Mouse (Mus musculus) midbrain, embryonic 12.5 days (tissue): Measurements from ENCODE around the gene Slc25a3. TPM values are rescaled to one million over a fixed set of nuclear protein-coding genes. Genes with fewer than 3 reads are reported as not detected.

Source experiments
- ATAC-seq: fragments of 200-750 bp; cut with Nextera tagmentation; 2 replicates; pipeline ENCODE4 v1.8.0; 2017; ENCODE audit warnings: low read depth, moderate TSS enrichment, moderate library complexity; ENCODE audit not compliant: low FRiP score
- H3K27ac ChIP-seq: fragments of 300-500 bp; sonication (generic); replicated peaks from 2 replicates; pipeline ENCODE4 v1.5.1; 2016; ENCODE audit warnings: mild to moderate bottlenecking
- H3K27me3 ChIP-seq: fragments of 300-500 bp; sonication (generic); 2 replicates; pipeline ENCODE4 v1.6.1; 2016; ENCODE audit warnings: mild to moderate bottlenecking
- H3K36me3 ChIP-seq: fragments of 300-500 bp; sonication (generic); 2 replicates; pipeline ENCODE4 v1.6.1; 2016
- H3K4me1 ChIP-seq: fragments of 300-500 bp; sonication (generic); 2 replicates; pipeline ENCODE4 v1.6.1; 2016
- H3K4me2 ChIP-seq: fragments of 300-500 bp; sonication (generic); replicated peaks from 2 replicates; pipeline ENCODE4 v1.6.1; 2016; ENCODE audit warnings: mild to moderate bottlenecking, moderate library complexity
- H3K4me3 ChIP-seq: fragments of 300-500 bp; sonication (generic); 2 replicates; pipeline ENCODE4 v1.5.1; 2016; ENCODE audit warnings: mild to moderate bottlenecking
- H3K9ac ChIP-seq: fragments of 300-500 bp; sonication (generic); replicated peaks from 2 replicates; pipeline ENCODE4 v1.6.1; 2016; ENCODE audit warnings: mild to moderate bottlenecking, moderate library complexity
- H3K9me3 ChIP-seq: fragments of 300-500 bp; sonication (generic); 2 replicates; pipeline ENCODE4 v1.6.1; 2016; ENCODE audit warnings: mild to moderate bottlenecking
- WGBS: fragments of 180-500 bp; shearing (Covaris S2); methylation state at CpG from one replicate; pipeline ENCODE4 v1.1.7; 2016; 5-methylcytosine and 5-hydroxymethylcytosine counted together
- polyA plus RNA-seq: library from polyadenylated mRNA; unstranded; fragments of >200 nt; fragmentation: Nextera tagmentation; extraction: Ambion mirVana; gene quantifications from 2 replicates; pipeline ENCODE4 v1.2.1, GENCODE M21; 2016

The Slc25a3 gene
- 369 and 374 TPM in 2 replicates for polyA plus RNA-seq

DNA sequence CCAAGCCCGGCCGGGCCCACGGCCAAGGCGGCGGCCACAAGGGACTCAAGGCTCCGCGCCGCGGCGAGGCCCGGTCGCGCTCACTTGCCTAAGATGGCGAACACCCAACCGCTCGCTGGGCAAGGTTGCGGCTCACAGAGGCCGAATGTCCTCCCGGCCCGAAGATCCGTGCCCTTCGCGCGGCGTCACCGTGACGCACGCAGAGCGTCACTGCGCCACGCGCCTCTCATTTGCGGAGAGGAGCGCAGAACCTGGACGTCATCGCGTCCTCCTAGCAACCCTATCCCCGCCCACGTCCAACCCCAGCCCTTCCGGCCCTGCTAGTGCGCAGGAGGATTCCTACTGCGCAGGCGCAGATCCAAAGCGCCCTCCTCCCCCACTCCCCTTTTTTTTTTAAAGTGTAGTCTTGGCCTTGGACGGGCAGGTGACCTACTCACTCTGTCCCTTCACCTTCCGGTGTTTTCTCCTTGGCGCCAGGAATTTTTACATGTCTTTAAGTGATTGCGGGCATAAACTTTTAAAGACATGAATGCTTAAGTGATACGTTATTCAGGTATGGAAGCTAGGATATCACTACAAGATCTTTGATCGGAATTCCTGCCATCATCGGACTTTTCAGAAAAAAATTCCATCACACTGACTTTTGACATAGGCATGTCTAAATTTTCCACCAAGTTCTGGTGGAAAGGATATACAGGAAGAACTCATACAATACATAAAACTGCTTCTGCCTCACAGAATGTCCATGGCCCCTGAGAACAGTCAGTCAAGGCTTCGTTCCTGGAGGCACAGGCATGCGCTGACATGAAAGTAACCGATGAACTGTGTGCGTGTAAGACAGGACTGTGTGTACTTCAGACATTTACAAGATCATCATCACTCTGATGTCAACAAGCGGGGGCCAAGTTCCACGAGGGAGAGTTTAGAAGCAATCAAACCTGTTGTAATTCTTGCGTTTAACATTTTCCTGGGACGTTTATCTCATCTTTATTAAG is at the start of gene Slc25a3:
Slc25a3 (minus strand) TSS at position 232 of the 995 bp plus-strand sequence.
- peak within 1 kb of the TSS; percentile 100 for H3K4me3 ChIP-seq
- peaks cover 25% of the 10 kb centered on the region for H3K36me3 ChIP-seq
- 14% methylated on average over 59 of the region's 59 CpGs for WGBS
- H3K27ac ChIP-seq: peak within 1 kb of the TSS; percentile 88
- H3K9me3 ChIP-seq: no peaks in the 10 kb centered on the region
- ATAC-seq: peak; percentile 100
- H3K4me1 ChIP-seq: peaks cover 19% of the 10 kb centered on the region
- H3K9ac ChIP-seq: peak within 1 kb of the TSS; percentile 97
- H3K27me3 ChIP-seq: no peaks in the 10 kb centered on the region
- H3K4me2 ChIP-seq: peak within 1 kb of the TSS; percentile 80

DNA sequence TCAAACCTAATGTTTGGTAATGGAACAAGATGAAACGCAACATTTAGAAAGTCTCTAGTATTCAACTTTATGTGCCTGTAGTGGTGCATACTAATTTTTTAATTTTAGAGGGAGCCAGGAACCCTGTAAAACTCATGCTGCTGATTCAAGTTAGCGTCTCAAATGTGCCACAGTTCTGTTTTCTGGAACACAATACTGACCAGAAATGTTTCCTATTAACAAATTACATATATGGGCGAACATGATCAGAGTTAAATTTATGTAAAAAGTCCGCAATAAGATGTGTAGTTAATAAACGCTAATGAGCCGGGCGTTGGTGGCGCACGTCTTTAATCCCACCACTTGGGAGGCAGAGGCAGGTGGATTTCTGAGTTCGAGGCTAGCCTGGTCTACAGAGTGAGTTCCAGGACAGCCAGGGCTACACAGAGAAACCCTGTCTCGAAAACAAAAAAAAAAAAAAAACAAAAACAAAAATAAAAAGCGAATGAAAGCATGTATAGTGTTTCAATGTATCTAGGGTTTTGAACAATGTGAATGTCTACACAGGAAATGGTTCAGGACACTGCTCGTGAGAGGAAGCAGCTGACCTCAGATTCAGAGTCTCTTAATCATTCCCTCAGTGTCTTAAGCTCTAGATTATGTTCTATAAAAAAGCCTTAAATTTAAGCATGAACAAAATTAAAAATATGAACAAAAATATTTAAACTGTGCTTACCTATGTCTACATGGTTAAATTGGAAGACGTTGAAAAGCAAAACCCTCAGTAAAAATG is 48.7 kb upstream of the Slc25a3 start:
- ATAC-seq: no peak
- peak overlapping the region; percentile 99 for H3K4me3 ChIP-seq
- H3K36me3 ChIP-seq: no peaks in the 10 kb centered on the region
- WGBS: 90% methylated on average over 14 of the region's 14 CpGs
- peak overlapping the region; percentile 100 for H3K27ac ChIP-seq
- H3K9me3 ChIP-seq: no peaks in the 10 kb centered on the region
- peak overlapping the region; percentile 100 for H3K9ac ChIP-seq
- no peaks in the 10 kb centered on the region for H3K27me3 ChIP-seq
- H3K4me1 ChIP-seq: peaks cover 25% of the 10 kb centered on the region
- H3K4me2 ChIP-seq: peak overlapping the region; percentile 66

DNA sequence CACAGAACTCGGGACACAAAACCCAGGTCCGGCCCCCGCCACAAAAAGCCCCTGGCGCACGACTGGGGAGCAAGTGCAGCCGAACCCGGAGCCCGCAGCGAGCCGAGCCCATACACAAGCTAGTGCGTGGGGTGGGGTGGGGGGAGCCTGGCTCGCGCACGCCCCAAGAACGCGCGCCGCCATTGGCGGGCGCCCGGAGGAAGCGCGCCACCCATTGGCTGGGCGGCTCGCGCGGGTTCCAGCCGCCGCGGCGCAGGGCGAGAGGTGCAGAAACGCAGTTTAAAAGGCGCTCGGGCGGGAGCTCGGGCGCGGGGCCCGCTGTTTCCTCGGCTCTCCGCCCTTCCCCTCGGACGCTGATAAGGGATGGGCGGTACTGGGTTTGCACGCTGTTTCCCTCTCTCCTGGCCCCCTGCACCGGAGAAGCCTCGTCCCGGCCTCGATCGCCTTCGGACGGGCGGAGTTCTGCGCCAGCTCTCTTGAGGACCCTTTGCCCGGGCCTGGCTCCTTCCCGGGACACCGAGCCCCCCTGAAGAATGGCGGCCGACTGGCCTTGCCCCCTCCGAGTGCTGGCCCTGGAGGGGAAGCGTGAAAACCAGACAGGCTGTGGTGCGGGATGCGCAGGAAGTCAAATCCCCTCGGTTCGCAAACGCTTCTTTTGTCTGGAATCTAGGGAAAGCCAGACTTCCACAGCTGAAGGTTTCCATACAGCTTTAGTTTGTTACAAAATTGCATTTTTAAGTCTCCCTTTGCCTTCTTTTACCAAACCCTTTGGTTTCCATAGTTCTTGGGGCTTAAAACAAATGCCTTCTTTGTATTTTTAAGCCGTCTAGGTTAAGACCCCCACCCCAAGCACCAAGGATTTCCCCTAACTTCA is 47.8 kb upstream of the Slc25a3 start:
- Histone ChIP-seq H3K36me3 (no peaks in the 10 kb centered on the region), H3K27me3 (no peaks in the 10 kb centered on the region), H3K9me3 (no peaks in the 10 kb centered on the region), H3K4me1 (peaks cover 33% of the 10 kb centered on the region), H3K4me2 (peak overlapping the region; percentile 66), H3K4me3 (peak overlapping the region; percentile 99), H3K9ac (peak overlapping the region; percentile 100), H3K27ac (peak overlapping the region; percentile 100)
- WGBS: under 1% methylated on average over 67 of the region's 68 CpGs
- ATAC-seq: peak; percentile 96

DNA sequence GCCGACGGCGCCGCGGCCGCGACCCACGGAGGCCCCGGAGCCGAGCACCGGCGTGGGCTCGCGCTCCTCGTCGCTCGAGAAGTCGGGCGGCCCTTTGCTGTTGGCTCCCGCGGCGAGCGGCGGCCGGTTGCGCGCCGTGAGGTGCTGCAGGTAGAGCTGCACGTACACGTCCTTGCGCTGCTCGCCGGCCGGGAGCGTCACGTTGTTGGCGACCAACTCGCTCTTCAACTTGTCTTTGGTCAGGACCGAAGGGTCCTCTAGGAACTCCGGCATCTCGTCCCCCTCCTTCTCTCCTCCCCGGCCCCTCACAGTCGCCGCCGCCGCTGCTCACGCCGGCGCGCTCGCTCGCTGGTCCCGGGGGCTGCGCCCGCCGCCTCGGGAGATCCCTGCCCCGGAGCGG is 47.2 kb upstream of the Slc25a3 start:
- under 1% methylated on average over 31 of the region's 59 CpGs for WGBS
- no peaks in the 10 kb centered on the region for H3K27me3 ChIP-seq
- H3K4me1 ChIP-seq: peaks cover 33% of the 10 kb centered on the region
- peak overlapping the region; percentile 100 for H3K27ac ChIP-seq
- H3K9me3 ChIP-seq: no peaks in the 10 kb centered on the region
- H3K4me3 ChIP-seq: peak overlapping the region; percentile 99
- no peaks in the 10 kb centered on the region for H3K36me3 ChIP-seq
- peak overlapping the region; percentile 100 for H3K9ac ChIP-seq
- H3K4me2 ChIP-seq: peak overlapping the region; percentile 63
- ATAC-seq: peak; percentile 57

DNA sequence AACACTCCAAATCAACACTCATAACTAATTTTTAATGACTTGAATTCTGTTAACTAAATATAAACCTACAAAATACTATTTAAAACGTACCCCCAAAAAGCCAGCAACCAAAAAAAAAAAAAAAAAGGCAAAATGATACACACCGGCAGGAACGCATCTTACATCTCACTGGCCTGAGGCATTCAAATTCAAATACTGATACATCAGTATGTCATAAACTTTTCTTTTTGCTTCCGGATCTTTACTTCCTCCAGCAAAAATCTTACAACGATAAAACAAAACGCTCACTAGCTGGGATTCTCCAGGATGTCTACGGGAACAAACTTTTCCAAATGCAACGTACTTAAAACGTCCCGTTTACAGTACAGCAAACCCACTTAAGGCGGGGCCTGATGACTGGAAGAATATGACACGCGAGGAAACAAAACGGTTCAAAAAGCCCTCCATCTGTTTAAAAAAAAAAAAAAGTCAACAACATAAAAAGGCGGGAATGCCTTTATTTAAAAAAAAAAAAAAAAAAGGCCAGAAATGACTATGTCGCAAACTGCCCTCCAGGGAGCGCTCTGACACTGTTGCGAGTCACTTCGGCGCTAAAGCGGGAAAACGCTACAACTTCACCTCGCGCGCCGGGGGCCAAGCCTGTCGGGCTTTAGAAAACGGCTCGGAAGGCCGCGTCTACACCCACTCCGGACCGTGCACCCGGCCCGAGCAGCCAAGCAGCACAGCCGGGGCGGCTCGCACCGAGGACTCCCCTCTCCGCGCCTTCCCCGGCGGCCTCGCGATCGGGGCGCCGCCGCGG is 46.5 kb upstream of the Slc25a3 start:
- H3K9me3 ChIP-seq: no peaks in the 10 kb centered on the region
- ATAC-seq: peak; percentile 61
- H3K27ac ChIP-seq: peak overlapping the region; percentile 100
- under 1% methylated on average over 48 of the region's 50 CpGs for WGBS
- H3K4me3 ChIP-seq: peak overlapping the region; percentile 99
- peak overlapping the region; percentile 63 for H3K4me2 ChIP-seq
- H3K27me3 ChIP-seq: no peaks in the 10 kb centered on the region
- H3K9ac ChIP-seq: peak overlapping the region; percentile 100
- peaks cover under 1% of the 10 kb centered on the region; the same call in 1 of the 2 replicates for H3K36me3 ChIP-seq
- peaks cover 33% of the 10 kb centered on the region for H3K4me1 ChIP-seq

DNA sequence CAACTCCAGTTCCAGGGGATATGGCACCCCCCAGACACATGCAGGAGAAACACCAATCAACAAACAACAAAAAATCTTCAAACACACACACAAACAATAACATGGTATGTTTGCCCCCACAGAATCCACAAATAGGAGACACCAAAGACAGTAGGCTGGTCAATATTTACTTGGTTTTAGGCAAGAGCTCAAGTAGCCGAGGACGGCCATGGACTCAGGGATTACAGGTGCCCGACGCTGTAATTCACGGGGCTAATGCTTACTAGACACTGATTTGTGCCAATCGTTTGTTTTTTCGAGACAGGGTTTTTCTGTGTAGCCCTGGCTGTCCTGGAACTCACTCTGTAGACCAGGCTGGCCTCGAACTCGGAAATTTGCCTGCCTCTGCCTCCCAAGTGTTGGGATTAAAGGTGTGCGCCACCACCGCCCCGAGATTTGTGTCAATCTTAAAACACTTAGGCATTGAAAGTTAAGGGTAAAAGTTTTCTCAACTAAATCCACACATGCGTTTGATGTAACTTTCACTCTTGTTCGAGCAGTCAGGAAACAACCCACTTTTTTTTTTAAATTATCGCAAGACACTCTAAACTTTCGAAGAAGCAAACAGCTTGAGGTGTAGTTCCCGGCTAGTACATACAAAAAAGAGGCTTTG is 45.7 kb upstream of the Slc25a3 start:
- peaks cover 33% of the 10 kb centered on the region for H3K4me1 ChIP-seq
- no peak for ATAC-seq
- H3K9ac ChIP-seq: peak overlapping the region; percentile 60
- H3K4me2 ChIP-seq: peak overlapping the region; percentile 63
- peaks cover 6% of the 10 kb centered on the region; the same call in 1 of the 2 replicates for H3K36me3 ChIP-seq
- H3K4me3 ChIP-seq: peak overlapping the region; percentile 99
- 45% methylated on average over 17 of the region's 17 CpGs for whole genome bisulfite sequencing
- no peaks in the 10 kb centered on the region for H3K27me3 ChIP-seq
- H3K9me3 ChIP-seq: no peaks in the 10 kb centered on the region
- no peak overlapping the region for H3K27ac ChIP-seq

DNA sequence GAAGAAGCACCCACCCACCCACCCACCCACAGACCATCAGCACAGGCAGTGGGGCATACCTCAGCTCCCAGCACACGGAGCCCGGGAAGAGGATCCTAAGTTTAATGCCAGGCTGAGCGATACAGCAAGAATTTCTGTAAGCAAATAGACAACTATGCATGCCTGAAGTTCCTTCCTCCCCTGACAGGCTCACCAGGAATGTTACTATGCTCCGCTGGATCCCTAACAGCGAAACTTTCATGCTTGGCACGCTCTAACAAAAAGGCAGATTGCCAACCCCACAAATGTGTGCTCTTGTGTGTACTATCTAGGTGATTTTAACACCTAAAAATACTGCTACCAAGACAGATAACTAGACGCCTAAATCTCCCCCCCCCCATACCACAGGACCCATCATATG is 43.5 kb upstream of the Slc25a3 start:
- 69% methylated on average over 7 of the region's 7 CpGs for WGBS
- peak overlapping the region; percentile 1; the same call in 1 of the 2 replicates for H3K4me3 ChIP-seq
- H3K4me1 ChIP-seq: peaks cover 33% of the 10 kb centered on the region
- no peaks in the 10 kb centered on the region for H3K27me3 ChIP-seq
- no peaks in the 10 kb centered on the region for H3K9me3 ChIP-seq
- H3K36me3 ChIP-seq: peaks cover 25% of the 10 kb centered on the region
- no peak overlapping the region for H3K27ac ChIP-seq
- no peak overlapping the region for H3K9ac ChIP-seq
- peak overlapping the region; percentile 63 for H3K4me2 ChIP-seq
- ATAC-seq: no peak

DNA sequence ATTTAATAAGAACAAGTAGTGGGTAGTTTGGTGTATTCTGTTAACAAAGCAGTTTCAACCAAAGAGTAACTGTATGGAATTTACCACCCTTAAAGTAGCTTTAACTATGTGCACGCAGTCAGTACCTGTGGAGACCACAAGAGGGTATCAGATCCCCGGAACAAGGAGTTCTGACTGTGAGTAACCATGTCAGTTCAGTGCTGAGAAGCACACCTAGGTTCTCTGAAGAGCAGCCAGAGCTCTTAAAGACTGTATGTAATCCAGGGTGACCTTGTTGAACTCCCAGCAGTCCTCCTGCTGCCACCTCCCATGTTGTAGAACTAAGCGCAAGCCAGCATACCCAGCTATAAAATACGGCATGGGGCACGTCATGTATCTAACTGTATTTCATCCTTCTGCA is 43.0 kb upstream of the Slc25a3 start:
- no peak for ATAC-seq
- Histone ChIP-seq H3K36me3 (peaks cover 30% of the 10 kb centered on the region), H3K4me1 (peaks cover 30% of the 10 kb centered on the region)

DNA sequence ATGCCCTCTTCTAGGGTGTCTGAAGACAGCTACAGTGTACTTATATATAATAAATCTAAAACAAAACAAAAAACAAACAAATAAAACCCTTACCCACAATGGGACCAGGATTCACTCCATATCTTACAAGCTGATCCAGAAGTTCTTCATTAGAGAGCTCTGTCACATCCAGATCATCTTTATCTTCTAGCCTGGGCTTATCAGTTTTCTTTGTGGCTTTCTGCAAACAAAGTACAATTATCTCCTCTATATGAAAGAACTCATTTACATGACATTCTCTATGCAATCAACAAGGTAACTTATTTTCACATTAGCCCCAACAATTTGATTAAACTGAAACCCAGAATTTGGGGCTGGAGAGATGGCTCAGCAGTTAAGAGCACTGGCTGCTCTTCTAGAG is 42.0 kb upstream of the Slc25a3 start:
- Histone ChIP-seq H3K4me2 (no peak overlapping the region), H3K27ac (no peak overlapping the region), H3K4me1 (peaks cover 30% of the 10 kb centered on the region), H3K27me3 (no peaks in the 10 kb centered on the region), H3K36me3 (peaks cover 40% of the 10 kb centered on the region), H3K9me3 (no peaks in the 10 kb centered on the region), H3K4me3 (no peak overlapping the region), H3K9ac (no peak overlapping the region)
- no peak for ATAC-seq

More for the DNA sequence above, 43.0 kb upstream of the Slc25a3 start:
- Histone ChIP-seq H3K4me2 (peak overlapping the region; percentile 63), H3K27ac (no peak overlapping the region), H3K27me3 (no peaks in the 10 kb centered on the region), H3K9me3 (no peaks in the 10 kb centered on the region), H3K9ac (no peak overlapping the region), H3K4me3 (peak overlapping the region; percentile 1; the same call in 1 of the 2 replicates)
- WGBS: 77% methylated on average over 5 of the region's 5 CpGs

DNA sequence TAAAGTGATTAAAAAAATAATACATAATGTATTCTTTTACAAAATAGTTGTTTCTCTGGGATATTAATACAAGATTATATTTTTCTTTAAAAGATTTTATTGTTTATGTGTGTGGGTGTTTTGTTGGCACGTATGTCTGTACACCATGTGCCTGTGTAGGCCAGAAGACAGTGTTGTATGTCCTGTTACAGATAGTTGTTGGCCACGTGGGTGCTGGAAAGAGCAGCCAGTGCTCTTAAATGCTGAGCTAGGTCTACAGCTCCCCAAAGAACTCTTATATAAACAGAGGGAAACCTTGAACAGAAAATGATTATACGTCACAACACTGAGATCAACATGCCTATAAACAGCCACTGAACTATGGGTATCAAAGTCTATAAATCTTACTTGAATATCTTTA is 40.6 kb upstream of the Slc25a3 start:
- Histone ChIP-seq H3K9ac (no peak overlapping the region), H3K36me3 (peaks cover 51% of the 10 kb centered on the region), H3K4me1 (peaks cover 27% of the 10 kb centered on the region), H3K4me2 (no peak overlapping the region), H3K4me3 (no peak overlapping the region), H3K27ac (no peak overlapping the region), H3K9me3 (no peaks in the 10 kb centered on the region), H3K27me3 (no peaks in the 10 kb centered on the region)
- no peak for ATAC-seq
- 90% methylated on average over 3 of the region's 3 CpGs for WGBS
